Mouse (Mus musculus) embryonic stem cell, embryonic (primary cell): Measurements from ENCODE around the gene Tmem247.

Experiments used
- CTCF ChIA-PET, 4 experiments: fragments of 300-600 bp in 2 of 4; fragments of 350-600 bp in 2 of 4; sonication (Branson Sonifier 250); formaldehyde crosslinking; loops; one replicate each; lab custom pipeline; 2022; ENCODE audit warnings: inconsistent platforms in 2 of 4; lab: Charles Lee
- POLR2A ChIA-PET, 4 experiments: fragments of 300-600 bp in 2 of 4; fragments of 350-600 bp in 2 of 4; sonication (Branson Sonifier 250); formaldehyde crosslinking; loops; one replicate each; lab custom pipeline; 2022; ENCODE audit warnings: antibody characterized with exemption in 4 of 4, inconsistent platforms in 1 of 4; lab: Charles Lee

The Tmem247 gene

DNA sequence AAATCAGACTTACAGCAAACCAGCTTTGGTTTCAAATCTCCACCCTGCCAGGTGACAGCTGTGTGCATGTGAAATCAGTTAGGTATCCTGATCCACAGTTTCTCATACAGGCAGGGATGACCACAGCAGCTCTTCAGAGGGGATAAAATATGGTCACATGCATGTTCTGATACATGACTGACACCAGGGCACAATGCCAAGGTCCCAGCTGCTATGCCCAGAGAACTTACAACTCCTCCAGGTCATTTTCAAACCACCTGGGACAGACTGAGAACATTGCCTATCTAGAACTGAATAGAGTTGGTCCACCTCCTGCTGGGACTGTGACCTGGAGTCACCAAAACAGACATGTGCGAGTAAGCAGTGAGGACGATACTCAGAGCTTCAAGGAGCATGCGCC lies 10.1 kb upstream of the Tmem247 start:
- POLR2A ChIA-PET, result interaction anchor here in 1 of 4 experiments (0.9 kb wide), 1 partner anchor 415 kb away, joined by 3 read pairs; no protein-coding TSS in a partner anchor
- CTCF ChIA-PET, result interaction anchor here in 3 of 4 experiments (0.7 to 3.5 kb wide), 14 partner anchors 7 to 952 kb away, joined by 3 to 21 read pairs (median 8); no protein-coding TSS in a partner anchor

DNA sequence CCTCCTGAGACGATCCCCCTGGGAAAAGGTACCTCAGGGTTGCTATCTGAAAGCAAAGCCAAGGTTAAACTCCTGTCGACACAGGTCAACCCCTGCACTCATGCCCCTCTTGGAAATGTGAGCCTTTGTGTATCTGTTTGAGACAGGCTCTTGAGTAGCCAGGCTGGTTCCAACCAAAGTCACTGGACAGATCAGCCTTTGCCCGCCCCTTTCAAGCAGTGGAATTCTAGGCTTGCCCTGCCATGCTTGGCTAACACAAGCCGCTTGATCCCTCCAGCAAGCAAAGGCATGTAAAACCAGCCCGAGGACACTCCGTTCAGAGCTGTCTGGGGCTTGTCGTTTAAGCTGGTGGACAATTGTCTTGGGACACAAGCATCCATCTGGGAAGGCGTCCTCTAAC lies 8.8 kb upstream of the Tmem247 start:
- CTCF ChIA-PET, result interaction anchor here in 3 of 4 experiments (0.6 to 3.5 kb wide), 4 partner anchors 75 to 736 kb away, joined by 5 to 21 read pairs (median 5); no protein-coding TSS in a partner anchor
- POLR2A ChIA-PET, result interaction anchor here in 1 of 4 experiments (0.7 kb wide), 1 partner anchor 285 kb away, joined by 3 read pairs; no protein-coding TSS in a partner anchor

- CTCF ChIA-PET, result interaction anchor here in 3 of 4 experiments (0.5 to 1.7 kb wide), 4 partner anchors 135 to 1314 kb away, joined by 4 to 7 read pairs (median 4); no protein-coding TSS in a partner anchor
- POLR2A ChIA-PET, result interaction anchor here in 2 of 4 experiments (0.6 to 0.7 kb wide), 2 partner anchors 77 to 386 kb away, joined by 3 to 4 read pairs; no protein-coding TSS in a partner anchor
Observed at GRCm38 (mm10) chr17:86909733-86910495, 7.2 kb upstream of the Tmem247 start.

DNA sequence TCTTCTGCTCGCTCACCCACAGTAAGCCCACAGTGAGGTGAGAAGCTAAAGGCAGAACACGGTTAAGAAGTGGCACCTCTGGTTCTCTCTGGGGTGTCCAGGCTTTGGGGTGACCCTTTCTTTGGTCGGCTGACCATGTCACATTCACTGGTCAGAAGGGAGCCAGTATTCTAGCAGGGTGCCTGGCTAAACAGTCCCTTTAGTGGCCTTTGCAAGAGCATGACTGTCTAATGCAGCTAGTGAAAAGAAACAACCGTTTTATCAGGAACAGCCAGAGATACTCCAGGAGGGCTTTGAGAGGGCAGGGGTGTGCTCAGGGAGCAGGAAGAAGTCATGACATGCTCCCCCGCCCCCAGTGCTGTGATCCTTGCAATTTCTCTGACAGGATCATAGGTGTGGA lies 5.9 kb upstream of the Tmem247 start:
- CTCF ChIA-PET, result interaction anchor here in 3 of 4 experiments (0.6 to 1.3 kb wide), 4 partner anchors 125 to 965 kb away, joined by 3 read pairs; no protein-coding TSS in a partner anchor
- POLR2A ChIA-PET, result interaction anchor here in 1 of 4 experiments (1.1 kb wide), 1 partner anchor 114 kb away, joined by 4 read pairs; the partner anchor contains the start of genes Cript and Pigf

- ChIA-PET CTCF (interaction anchor here in 2 of 4 experiments (0.7 to 1.3 kb wide), 4 partner anchors 132 to 926 kb away, joined by 3 to 4 read pairs (median 3); no protein-coding TSS in a partner anchor), POLR2A (interaction anchor here in 1 of 4 experiments (0.6 kb wide), 1 partner anchor 62 kb away, joined by 4 read pairs; no protein-coding TSS in a partner anchor)
Observed at GRCm38 (mm10) chr17:86913003-86913607, 4.0 kb upstream of the Tmem247 start.

- ChIA-PET POLR2A (interaction anchor here in 1 of 4 experiments (0.6 kb wide), 1 partner anchor 116 kb away, joined by 3 read pairs; no protein-coding TSS in a partner anchor), CTCF (interaction anchor here in 2 of 4 experiments (1.1 to 2.8 kb wide), 3 partner anchors 129 to 333 kb away, joined by 4 to 11 read pairs (median 4); no protein-coding TSS in a partner anchor)
Observed at GRCm38 (mm10) chr17:86915540-86915939, 1.6 kb upstream of the Tmem247 start.

DNA sequence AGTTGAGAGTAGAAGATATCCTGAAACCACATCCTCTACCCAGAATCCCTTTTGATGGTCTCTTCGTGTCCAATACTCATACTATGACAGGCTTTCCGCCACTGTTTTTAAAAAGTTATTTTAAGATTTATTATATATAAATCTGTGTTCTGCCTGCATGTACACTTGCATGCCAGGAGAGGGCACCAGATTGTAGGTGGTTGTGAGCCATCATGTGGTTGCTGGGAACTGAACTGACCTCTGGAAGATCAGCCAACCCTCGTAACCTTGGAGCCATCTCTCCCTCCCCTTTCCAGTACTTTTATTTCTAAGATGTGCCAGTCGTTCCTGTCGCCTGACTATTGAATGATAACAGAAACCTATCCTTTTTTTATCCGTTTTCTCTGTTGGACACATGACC lies 1.6 kb downstream of the Tmem247 start:
- CTCF ChIA-PET, result interaction anchor here in 2 of 4 experiments (0.8 to 2.1 kb wide), 5 partner anchors 13 to 330 kb away, joined by 5 to 12 read pairs (median 6); no protein-coding TSS in a partner anchor
- POLR2A ChIA-PET, result interaction anchor here in 1 of 4 experiments (1.4 to 1.5 kb wide), 2 partner anchors 16 to 80 kb away, joined by 3 read pairs; no protein-coding TSS in a partner anchor

DNA sequence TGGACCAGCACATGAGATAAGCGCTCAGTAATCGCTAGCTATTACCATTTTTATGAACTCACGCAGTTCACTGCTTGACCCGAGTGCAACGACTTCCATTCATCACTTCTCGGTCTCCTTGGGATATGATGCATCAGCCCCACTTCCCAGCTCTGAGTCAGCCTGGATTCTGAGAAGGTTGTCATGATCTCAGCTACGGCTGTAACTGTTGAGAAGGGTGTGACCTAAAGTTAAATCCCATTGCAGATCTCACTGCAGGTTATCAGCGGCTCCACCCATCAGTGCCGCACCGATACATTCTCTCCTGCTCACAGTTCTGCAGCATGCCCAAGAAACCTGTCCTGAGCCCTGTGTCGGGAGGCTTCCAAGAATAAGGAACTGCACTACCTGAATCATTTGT lies 2.6 kb downstream of the Tmem247 start:
- POLR2A ChIA-PET, result interaction anchor here in 1 of 4 experiments (0.5 to 1.5 kb wide), 3 partner anchors 11 to 704 kb away, joined by 3 read pairs; no protein-coding TSS in a partner anchor
- CTCF ChIA-PET, result interaction anchor here in 1 of 4 experiments (0.6 kb wide), 1 partner anchor 329 kb away, joined by 5 read pairs; no protein-coding TSS in a partner anchor

- ChIA-PET POLR2A (interaction anchor here in 2 of 4 experiments (0.6 to 1.0 kb wide), 2 partner anchors 101 to 352 kb away, joined by 3 read pairs; partner anchors contain the start of genes Cript (in 1 of the 2) and Pigf (in 1 of the 2)), CTCF (interaction anchor here in 1 of 4 experiments (0.6 kb wide), 1 partner anchor 678 kb away, joined by 4 read pairs; no protein-coding TSS in a partner anchor)
Observed at GRCm38 (mm10) chr17:86924679-86925078, 7.5 kb downstream of the Tmem247 start.

DNA sequence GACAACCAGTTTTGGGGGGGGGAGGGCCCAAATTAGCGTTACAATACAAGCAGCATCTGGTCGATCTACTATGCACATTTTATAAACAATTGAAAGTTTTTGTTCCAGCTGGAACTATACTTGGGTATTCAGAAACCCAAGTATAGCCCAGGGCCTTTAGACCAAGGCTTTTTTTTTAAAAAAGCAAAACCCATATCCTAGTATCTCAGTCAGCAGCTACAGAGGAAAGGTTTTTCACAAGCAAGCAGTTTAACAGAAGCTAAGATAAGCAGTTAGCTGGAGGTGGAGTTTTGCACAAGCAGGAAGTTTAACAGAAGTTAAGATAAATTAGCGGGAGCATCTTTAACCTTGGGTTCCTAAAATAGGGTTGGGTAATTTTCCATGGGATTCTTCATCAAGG lies 9.7 kb downstream of the Tmem247 start:
- ChIA-PET CTCF (no interaction called here), POLR2A (interaction anchor here in 2 of 4 experiments (0.6 to 1.0 kb wide), 3 partner anchors 13 to 1047 kb away, joined by 3 to 5 read pairs (median 4); no protein-coding TSS in a partner anchor)

- POLR2A ChIA-PET, result interaction anchor here in 2 of 4 experiments (0.6 to 1.5 kb wide), 3 partner anchors 14 to 1672 kb away, joined by 3 to 5 read pairs (median 3); no protein-coding TSS in a partner anchor
- CTCF ChIA-PET, result no interaction called here
Observed at GRCm38 (mm10) chr17:86929355-86929754, 12.2 kb downstream of the Tmem247 start.

- ChIA-PET CTCF (no interaction called here), POLR2A (interaction anchor here in 1 of 4 experiments (0.6 to 1.5 kb wide), 2 partner anchors 11 to 13 kb away, joined by 3 read pairs; no protein-coding TSS in a partner anchor)
Observed at GRCm38 (mm10) chr17:86929981-86930380, 12.8 kb downstream of the Tmem247 start.

DNA sequence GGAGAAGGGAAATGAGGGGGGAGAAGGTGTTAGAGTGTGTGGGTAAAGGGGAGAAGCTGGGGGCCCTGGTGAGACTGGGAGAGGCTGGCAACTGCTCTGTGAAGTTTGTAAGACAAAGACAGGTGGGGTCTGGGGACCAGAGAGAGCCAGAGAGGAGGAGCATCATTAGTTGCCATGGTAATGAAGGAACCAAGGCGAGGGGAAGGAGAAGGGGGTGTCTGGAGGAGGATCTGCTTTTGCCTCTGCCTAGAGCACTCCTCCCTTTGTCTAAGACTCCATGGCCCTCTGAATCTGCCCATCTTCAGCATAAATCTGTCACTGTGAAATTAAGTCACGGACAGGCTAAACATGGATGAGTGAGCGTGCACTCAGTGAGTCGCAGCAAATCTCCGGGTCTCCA lies 15.7 kb downstream of the Tmem247 start:
- CTCF ChIA-PET, result interaction anchor here in 1 of 4 experiments (0.6 kb wide), 1 partner anchor 18 kb away, joined by 5 read pairs; no protein-coding TSS in a partner anchor
- POLR2A ChIA-PET, result interaction anchor here in 2 of 4 experiments (0.6 to 1.3 kb wide), 2 partner anchors 44 to 514 kb away, joined by 3 to 4 read pairs; partner anchors contain the start of gene Calm2 (in 1 of the 2)

DNA sequence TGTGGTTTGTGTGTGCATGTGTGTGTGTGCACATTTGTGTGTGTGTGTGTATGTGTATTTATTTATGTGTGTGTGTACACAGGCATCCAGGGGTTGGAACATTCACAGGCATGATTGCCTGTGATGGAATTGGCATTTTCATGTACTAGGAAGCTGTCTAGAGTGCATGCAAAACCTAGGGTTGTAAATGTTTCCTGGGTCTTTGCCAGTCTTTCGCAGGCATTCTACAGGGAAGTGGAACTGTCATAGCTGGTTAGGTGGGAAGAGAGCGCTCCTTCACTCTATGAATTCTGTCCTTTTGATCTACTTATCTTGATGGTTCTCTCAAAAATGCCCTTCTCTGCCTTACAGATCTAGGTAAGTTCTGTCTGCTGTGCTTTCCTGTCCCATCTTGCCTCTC lies 19.9 kb downstream of the Tmem247 start:
- CTCF ChIA-PET, result interaction anchor here in 2 of 4 experiments (0.6 to 0.7 kb wide), 2 partner anchors 258 to 314 kb away, joined by 3 to 4 read pairs; no protein-coding TSS in a partner anchor
- POLR2A ChIA-PET, result interaction anchor here in 1 of 4 experiments (1.3 kb wide), 1 partner anchor 11 kb away, joined by 3 read pairs; the partner anchor contains the start of gene Atp6v1e2

GRCm38 (mm10) chr17:86937497-86938155 lies 20.5 kb downstream of the Tmem247 start:
- ChIA-PET POLR2A (interaction anchor here in 1 of 4 experiments (1.3 kb wide), 1 partner anchor 10 kb away, joined by 3 read pairs; the partner anchor contains the start of gene Atp6v1e2), CTCF (interaction anchor here in 3 of 4 experiments (0.5 to 0.7 kb wide), 3 partner anchors 15 to 314 kb away, joined by 3 to 4 read pairs (median 3); no protein-coding TSS in a partner anchor)

DNA sequence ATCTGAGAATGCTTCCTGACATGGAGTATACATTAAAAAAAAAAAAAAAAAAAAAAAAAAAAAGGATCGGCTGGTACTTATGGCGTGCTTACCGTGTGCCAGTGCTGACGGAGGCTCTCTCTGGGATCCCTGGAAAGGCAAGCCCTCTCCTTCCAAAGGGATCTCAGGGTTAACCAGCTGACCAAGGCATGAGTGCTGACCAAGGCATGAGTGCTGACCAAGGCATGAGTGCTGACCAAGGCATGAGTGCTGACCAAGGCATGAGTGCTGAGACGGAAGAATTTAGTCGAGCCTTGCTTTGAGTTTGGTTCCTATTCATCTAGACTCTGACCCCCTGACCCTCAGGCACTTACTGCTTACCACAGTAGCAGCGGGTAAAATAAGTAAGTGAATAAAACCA lies 21.5 kb downstream of the Tmem247 start:
- CTCF ChIA-PET, result no interaction called here
- POLR2A ChIA-PET, result interaction anchor here in 1 of 4 experiments (1.3 kb wide), 1 partner anchor 9 kb away, joined by 3 read pairs; the partner anchor contains the start of gene Atp6v1e2

DNA sequence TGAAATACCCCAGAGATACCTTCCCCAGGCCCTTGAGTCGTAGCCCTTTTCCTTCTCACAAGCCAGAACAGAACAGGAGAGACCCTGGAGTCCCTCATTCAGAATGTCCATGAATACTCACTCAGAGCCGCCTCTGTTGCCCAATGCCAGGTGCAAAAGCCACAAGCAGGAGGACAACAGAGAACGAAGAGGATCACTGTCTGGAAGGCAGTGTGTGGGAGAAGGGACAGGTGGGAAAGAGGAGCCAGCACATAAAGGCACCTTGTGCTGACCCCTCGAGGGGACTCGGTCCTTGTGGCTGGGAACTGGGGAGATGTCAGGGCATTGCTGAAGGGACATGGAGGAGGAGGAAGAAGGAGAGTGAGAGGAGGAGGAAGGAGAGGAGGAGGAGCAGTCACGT lies 25.0 kb downstream of the Tmem247 start:
- ChIA-PET POLR2A (no interaction called here), CTCF (no interaction called here)
